Mouse (Mus musculus) CD4-positive, CD25-positive, alpha-beta regulatory T cell, adult 4 months (primary cell): ENCODE data around the gene C030005K15Rik. TPM values are rescaled to one million over a fixed set of nuclear protein-coding genes. Genes with fewer than 3 reads are reported as not detected.
"Not testable (repeated sequence)": the region's sequence is repeated elsewhere in the genome, so short reads cannot be mapped to it uniquely, and the experiment has no call there.

Experiments used
- ATAC-seq: one replicate; pipeline ENCODE4 v1.8.0; 2017
- polyA plus RNA-seq, 2 experiments: library from polyadenylated mRNA; unstranded; fragments of 100-300 nt; shearing (Covaris generic); gene quantifications; one replicate each; pipeline ENCODE4 v1.2.1; 2017

Gene C030005K15Rik
- polyA plus RNA-seq, result not detected

DNA sequence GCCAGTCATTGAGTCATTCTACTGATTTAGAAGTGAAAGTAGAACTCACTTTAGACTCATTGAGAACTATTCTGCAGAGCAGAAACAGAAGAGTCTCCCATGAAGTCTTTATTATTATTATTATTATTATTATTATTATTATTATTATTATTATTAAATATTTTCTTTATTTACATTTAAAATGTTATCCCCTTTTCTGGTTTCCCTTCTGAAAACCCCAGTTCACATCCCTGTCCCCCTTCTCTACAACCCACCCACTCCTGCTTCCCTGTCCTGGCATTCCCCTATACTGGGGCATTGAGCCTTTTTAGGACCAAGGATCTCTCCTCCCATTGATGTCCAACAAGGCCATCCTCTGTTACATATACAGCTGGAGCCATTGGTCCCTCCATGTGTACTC, at the start of gene C030005K15Rik:
C030005K15Rik (minus strand) TSS at position 101 of the 400 bp plus-strand sequence.
- not testable (repeated sequence) for ATAC-seq

- no peak for ATAC-seq
Observed at GRCm38 (mm10) chr10:97768171-97768749, 41.7 kb upstream of the C030005K15Rik start.

- ATAC-seq, result no peak
Observed at GRCm38 (mm10) chr10:97753821-97754220, 27.3 kb upstream of the C030005K15Rik start.

DNA sequence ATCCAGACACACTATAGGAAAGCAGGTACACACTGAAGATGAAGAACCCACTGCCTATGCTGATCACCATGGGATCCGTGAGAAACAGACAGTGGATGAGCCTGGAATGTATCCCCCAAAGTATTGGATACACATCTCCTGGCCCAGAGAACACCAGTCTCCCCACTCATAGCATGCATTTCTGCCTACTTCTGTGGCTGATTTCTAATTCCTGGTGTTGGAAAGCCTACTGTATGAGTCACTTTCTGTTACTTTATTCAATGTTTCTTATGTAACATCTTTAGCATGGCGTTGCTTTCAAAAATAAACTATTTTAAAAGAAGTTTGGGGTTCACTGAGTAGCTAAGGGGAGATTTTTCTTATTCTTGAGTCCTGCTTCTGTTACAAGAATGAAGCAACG, 20.7 kb upstream of the C030005K15Rik start:
- no peak for ATAC-seq

GRCm38 (mm10) chr10:97725929-97726328, 626 bp downstream of the C030005K15Rik start:
- ATAC-seq, result no peak

- no peak for ATAC-seq
Observed at GRCm38 (mm10) chr10:97722709-97723108, 3.8 kb downstream of the C030005K15Rik start.

- no peak for ATAC-seq
Observed at GRCm38 (mm10) chr10:97720625-97721024, 5.9 kb downstream of the C030005K15Rik start.

DNA sequence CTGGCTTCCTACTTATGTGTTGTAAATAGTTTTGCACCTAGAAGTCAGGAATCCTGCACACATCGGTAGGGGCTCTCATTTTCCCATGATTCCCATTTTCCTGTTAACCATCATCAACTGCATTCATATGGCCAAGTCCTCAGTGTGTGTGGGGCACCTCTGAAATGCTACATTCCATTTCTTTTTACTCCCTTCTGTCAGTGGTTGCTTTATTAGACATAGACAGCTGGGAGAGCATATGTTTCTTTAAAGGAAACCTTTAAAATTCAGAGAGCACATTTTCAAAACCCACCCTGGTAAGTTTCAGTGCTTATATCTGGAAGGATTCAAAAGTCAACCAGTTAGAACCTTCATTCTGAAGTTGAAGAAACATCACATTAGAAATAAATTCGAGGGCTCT, 8.5 kb downstream of the C030005K15Rik start:
- ATAC-seq, result no peak

- no peak for ATAC-seq
Observed at GRCm38 (mm10) chr10:97717233-97717632, 9.3 kb downstream of the C030005K15Rik start.

GRCm38 (mm10) chr10:97715289-97715906, 11.2 kb downstream of the C030005K15Rik start:
- ATAC-seq, result no peak

- ATAC-seq, result no peak
Observed at GRCm38 (mm10) chr10:97714584-97714983, 12.0 kb downstream of the C030005K15Rik start.

DNA sequence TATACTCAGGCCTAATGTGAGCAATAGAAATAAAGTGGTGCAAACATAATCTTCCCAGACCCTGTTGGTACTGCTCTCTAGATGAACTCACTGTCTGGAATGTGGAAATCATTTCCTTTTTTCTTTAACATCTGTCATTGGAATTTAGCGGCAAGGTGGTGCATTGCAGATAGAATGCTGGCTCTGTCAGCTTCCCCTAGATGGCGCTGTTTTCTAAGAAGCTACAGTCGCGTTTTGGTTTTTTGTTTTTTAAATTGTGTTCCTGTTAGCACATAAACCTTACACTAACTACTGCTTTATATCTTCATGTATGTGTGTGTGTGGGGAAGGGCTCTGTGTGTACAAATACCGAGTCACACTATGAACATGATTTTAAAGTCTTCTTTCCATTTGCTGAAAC, 13.9 kb downstream of the C030005K15Rik start:
- ATAC-seq, result peak; percentile 53

DNA sequence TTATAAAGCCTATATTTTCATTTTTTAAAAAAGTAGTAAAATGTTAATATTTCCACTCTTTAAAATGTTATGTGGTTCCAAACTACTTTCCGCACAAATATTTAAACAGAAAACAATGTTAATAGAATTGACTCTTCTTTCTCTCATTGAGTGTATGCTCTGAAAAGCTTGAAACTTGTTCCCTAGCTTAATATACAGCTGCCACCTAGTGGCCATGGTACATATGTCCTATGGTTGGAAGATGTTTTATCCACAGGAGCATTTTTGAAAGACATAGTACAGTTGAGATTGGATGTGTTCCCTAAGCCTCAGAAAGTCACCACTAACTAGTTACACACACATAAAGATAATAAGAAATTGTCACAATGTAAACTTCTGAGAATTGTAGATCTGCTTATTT, 22.0 kb downstream of the C030005K15Rik start:
- peak; percentile 62 for ATAC-seq

DNA sequence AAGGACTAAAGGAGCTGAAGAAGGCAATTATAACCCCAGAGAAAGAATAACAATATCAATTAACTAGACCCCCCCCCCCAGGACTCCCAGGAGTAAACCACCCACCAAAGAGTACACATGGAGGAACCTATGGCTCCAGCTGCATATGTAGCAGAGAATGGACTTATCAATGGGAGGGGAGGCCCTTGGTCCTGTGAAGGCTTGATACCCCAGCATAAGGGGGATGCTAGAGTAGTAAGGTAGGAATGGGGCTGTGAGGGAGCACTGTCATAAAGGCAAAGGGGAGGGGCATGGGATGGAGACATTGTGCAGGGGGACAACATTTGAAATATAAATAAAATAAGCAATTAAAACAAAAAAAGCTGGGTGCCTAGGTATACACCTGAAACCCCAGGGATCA, 24.2 kb downstream of the C030005K15Rik start:
- no peak for ATAC-seq

- no peak for ATAC-seq
Observed at GRCm38 (mm10) chr10:97693398-97694135, 33.0 kb downstream of the C030005K15Rik start.

DNA sequence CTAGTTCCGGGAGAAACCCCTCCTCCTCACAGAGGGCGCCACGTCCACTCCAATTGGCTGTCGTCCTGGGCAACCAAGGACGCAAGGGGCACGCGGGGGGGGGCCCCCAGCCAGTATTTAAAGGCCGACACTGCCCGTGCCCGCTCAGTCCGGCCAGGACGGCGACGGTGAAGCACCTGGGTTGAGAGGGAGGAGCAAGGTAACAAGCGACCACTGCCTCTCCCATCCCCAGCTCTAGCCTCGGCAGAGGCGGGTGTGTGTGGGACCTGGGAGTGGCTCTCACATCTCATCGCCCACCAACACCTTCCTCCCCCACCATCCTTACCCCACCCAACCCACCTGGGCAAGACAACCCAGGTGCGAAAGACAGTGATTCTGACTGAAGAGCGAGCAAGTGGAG, 33.6 kb downstream of the C030005K15Rik start, which contains the start of gene Ccer1:
Ccer1 (plus strand) TSS at position 147 of the 400 bp plus-strand sequence.
- no peak for ATAC-seq

DNA sequence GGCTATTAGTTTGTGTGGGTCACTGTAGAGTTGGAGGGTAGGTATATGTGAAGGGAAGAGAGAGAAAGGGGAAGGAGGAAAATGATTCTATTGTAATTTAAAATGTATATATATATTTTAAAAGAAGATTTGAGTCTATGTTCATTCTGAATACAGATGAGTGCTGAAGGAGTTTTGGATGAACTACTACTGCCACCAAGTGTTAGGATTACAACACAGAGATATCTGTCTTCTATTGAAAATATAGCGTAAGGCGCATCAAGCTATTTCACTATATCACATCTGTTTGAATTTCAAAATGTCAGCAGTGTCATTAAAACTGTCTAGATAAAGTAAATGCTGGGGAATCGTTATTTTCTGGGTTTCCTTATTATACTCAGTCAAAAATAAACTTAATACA, 37.1 kb downstream of the C030005K15Rik start:
- ATAC-seq, result no peak

GRCm38 (mm10) chr10:97687198-97687597, 39.4 kb downstream of the C030005K15Rik start:
- ATAC-seq, result no peak

- no peak for ATAC-seq
Observed at GRCm38 (mm10) chr10:97682981-97683380, 43.6 kb downstream of the C030005K15Rik start.
